Mouse (Mus musculus) ES-CJ7 (cell line): ENCODE results near the gene Mccc1.

ENCODE experiments used
- DNase-seq: peaks from one replicate; pipeline ENCODE4 v3.0.0; 2011; ENCODE audit warnings: low read depth, low spot score

Mccc1 gene

GRCm38 (mm10) chr3:35964928-35965327 lies 35.5 kb downstream of the Mccc1 start:
- DNase-seq: no peak

GRCm38 (mm10) chr3:35963921-35964320 lies 36.6 kb downstream of the Mccc1 start:
- no peak for DNase-seq

GRCm38 (mm10) chr3:35963401-35963800 lies 37.1 kb downstream of the Mccc1 start:
- DNase-seq: no peak

GRCm38 (mm10) chr3:35962967-35963366 lies 37.5 kb downstream of the Mccc1 start:
- no peak for DNase-seq

DNA sequence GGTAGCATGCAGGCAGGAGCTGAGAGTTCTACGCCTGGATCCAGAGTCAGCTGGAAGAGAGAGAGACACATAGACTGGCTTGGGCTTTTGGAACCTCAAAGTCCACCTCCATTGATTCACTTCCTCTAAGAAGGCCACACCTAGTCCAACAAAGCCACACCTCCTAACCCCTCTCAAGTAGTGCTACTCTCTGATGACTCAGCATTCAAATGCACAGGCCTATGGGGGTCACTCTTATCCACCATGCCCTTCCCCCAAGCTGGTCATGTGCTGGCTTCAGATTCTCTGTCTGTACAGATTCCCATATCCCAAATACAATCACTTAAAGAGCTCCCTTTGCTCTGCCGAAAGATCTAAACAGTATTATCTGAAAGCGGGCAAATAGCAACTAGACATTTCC lies 43.2 kb downstream of the Mccc1 start:
- DNase-seq: peak; percentile 47

DNA sequence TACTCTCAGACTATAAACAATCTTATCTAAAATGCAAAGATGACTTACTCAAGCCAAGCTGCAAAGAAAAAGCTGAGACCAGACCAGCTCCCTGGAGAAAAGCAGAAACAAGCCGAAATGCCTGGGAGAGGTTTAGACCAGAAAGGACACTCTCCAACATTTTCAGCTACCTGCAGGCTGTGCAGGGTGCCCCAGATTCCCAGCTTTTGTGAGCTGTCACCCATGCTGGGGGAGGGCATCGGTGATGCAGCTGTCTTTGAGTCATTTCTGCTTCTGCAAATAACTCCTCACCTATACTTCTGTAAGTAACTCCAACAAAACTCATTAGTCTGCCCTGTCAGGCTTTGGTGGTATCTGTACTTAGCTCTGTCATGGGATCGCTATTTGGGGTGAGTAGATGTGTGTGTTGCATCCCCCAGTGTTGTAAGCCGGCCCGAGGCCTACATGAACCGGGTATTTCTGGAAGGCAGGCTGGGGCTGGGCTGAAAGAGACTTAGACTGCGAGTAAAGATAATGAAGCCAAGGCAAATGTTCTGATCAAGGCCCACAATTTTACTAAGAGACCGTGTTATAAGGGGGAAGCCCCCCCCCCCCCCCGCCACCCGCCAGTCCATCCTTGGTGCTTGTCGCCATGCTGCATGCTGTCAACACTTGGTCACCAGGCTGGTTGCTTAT lies 45.4 kb downstream of the Mccc1 start:
- no peak for DNase-seq

- no peak for DNase-seq
These were observed 46.7 kb downstream of the Mccc1 start for GRCm38 (mm10) chr3:35953816-35954215.

- DNase-seq: no peak
These were observed 47.3 kb downstream of the Mccc1 start for GRCm38 (mm10) chr3:35953184-35953583.

DNA sequence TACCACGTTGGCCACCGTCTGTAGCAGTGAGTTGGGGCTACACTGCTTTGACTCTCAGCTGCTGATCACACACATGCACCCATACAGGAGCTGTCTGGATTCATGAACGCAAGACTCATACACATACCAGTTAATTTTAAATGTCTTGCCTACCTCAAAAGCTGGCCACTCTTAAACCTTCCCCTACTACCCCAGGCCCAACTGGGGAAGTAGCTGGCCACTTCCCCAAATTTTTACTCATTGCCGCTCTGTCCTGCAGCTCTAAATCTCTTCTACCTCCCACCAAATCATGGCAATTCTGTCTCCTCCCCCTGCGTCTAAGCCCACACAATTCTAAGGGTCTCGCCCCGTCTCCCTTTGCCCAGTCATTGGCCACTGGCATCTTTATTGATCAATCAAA lies 52.3 kb downstream of the Mccc1 start:
- DNase-seq: no peak

GRCm38 (mm10) chr3:35940520-35941135 lies 59.9 kb downstream of the Mccc1 start:
- no peak for DNase-seq

DNA sequence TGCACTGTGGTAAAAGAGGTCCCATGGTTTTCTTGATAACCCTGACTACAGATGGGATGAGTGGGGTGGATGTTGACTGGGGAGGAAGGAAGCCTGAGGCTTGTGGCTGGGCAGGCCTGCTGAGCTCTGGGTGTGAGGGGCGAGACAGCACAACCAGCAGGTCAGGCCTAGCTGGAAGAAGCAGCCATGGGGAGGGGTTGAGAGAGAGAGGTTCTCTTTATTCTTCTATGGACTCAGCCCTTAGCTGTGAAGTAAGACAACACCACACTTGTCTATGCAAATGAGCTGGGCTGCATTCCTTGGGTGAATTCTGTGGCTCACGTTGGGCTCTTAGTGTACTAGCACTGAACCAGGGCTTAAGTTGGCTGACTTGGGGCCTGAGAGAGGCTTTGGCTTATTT lies 60.4 kb downstream of the Mccc1 start:
- DNase-seq: peak; percentile 56

DNA sequence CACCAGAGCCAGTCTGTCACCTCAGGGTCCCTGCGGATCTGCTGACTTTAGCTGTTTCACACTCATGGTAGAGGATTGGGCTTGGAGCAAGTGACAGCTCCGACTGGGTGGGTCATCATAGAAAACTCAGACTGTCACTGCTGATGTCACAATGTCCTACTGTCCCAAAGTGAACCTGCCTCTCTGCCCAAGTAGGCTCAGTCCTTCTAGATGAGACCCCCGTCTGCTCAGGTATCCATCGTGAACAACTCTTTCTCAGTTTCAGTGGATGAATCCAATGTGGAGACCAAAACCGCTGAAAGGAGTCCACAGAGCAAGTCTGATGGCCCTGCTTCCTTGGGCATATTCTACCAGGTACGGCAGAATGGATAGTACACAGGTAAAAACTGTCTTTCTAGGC lies 63.1 kb downstream of the Mccc1 start, which contains the start of gene Dcun1d1:
Gene Dcun1d1, minus strand, starts transcription at position 101 of the 400 bp plus-strand sequence.
- DNase-seq: no peak

GRCm38 (mm10) chr3:35933405-35933777 lies 67.1 kb downstream of the Mccc1 start:
- DNase-seq: peak; percentile 54

- peak; percentile 38 for DNase-seq
These were observed 67.6 kb downstream of the Mccc1 start for GRCm38 (mm10) chr3:35932735-35933404.

DNA sequence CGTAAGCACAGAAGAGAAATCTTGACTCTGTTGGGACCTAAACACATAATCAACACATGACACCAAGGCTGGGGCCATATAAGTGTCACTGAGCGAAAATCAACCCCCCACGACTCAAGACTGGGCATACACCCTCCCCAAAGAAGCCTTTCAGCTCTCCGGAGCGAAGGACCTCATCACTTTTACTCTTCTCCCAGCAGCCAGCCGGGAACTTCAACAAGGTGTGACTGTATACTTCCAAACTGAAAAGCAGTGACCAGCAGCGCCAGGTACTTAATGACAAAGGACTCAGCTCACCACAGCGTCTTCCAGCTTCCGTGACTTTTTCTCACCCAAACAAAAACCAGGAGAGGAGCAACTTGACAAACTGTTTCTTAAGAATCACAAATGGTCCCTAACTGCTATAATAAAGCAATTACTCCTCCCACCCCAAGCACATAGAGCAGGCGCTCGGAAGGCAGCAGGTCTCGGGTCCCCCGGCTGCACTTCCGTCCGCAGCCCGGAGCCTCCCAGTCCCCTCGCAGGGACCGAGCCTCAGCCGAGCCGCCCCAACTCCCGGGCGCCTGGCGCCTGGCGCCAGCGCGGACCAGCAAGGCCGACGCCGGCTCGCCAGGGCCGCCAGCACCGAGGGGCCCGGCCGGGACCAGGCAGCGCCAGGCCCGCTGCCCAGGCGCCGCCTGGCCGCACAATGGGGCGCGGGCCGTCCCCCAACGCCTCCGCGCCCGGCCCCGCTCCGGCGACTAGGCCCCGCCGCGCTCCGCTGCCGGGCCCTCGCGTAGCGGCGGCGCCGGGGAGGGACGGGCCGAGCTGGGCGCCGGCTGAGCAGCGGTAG lies 68.4 kb downstream of the Mccc1 start:
- peak; percentile 50 for DNase-seq

GRCm38 (mm10) chr3:35931359-35931758 lies 69.1 kb downstream of the Mccc1 start:
- no peak for DNase-seq

DNA sequence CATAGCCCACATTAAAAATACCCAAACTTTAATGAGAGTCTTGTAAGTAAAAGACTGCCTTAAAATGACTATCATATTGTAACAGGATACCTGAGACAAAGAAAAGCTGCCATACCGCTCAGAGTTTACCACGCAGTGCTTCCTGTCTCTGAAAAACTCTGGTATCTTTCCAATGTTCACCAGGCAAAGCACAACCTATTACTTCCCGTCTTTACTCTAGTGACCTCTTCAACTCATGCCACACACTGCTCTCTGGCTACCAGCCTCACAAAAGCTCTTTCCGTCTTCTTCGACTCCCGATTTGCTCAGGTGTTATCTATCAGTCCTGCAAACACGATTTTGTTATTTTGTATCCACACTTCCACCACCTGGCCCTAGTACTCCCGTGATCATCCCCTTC lies 70.6 kb downstream of the Mccc1 start:
- DNase-seq: no peak

- no peak for DNase-seq
These were observed 71.1 kb downstream of the Mccc1 start for GRCm38 (mm10) chr3:35929406-35929805.

- DNase-seq: no peak
These were observed 74.6 kb downstream of the Mccc1 start for GRCm38 (mm10) chr3:35925852-35926251.

DNA sequence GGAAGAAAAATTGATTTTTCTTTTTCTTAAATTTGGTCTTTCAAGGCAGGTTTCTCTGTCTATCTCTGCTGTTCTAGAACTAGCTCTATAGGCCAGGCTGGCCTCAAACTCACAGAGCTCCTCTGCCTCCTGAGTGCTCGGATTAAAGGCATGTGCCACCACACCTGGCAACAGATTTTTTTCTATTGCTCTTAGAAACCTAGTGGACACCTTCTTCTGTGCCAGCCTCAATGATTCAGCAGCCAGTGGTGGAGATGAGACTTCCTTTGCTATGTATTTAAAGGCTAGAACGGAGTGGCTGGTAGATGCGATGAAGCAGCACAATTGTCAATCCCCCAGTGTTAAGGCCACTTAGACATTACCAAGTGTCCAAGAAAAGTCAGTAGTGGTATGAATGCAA lies 76.5 kb downstream of the Mccc1 start:
- DNase-seq: no peak

GRCm38 (mm10) chr3:35923495-35923894 lies 77.0 kb downstream of the Mccc1 start:
- DNase-seq: no peak

DNA sequence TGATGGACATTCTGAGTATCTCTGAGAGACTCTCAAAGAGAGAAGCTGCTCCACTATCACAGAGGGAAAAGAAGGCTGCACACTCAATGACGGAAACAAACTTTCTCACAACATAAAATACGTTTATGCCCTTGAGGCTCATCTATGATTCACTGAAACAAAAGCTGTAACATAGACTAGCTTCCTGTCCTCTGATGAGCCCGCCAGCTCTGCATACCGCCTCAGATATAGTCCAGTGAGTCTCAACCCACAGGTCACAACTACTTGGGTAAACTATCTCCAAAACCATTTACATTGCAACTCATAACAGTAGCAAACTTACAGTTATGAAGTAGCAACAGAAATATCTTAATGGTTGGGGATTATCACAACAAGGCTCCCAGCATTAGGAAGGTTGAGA lies 78.0 kb downstream of the Mccc1 start:
- no peak for DNase-seq
